Mouse (Mus musculus) olfactory bulb, adult 2 months (tissue): ENCODE measurements at regions not wholly inside any gene's neighbourhood (a gene's known extent, or its start where the extent isn't known, plus 50 kb on each side); places are given as distances from the start of the nearest gene placed in this dataset.

ENCODE experiments used
- H3K27ac ChIP-seq: fragments of 200-500 bp; 2 replicates; pipeline ENCODE4 v1.5.1; 2012; ENCODE audit warnings: low read depth, low read length; ENCODE audit not compliant: insufficient read depth
- H3K4me1 ChIP-seq: fragments of 200-500 bp; 2 replicates; pipeline ENCODE4 v1.6.1; 2012; ENCODE audit warnings: low read length; ENCODE audit not compliant: control insufficient read depth, insufficient read depth
- H3K4me3 ChIP-seq: fragments of 200-500 bp; 2 replicates; pipeline ENCODE4 v1.5.1; 2012; ENCODE audit warnings: mild to moderate bottlenecking, low read depth, low read length, moderate library complexity; ENCODE audit not compliant: insufficient read depth
- CTCF ChIP-seq: fragments of 200-500 bp; IDR thresholded peaks from 2 replicates; pipeline ENCODE4 v1.5.1; 2012; ENCODE audit warnings: low read depth, mild to moderate bottlenecking, low read length, moderate library complexity; ENCODE audit not compliant: insufficient read depth
- POLR2A ChIP-seq: fragments of 200-500 bp; IDR thresholded peaks from 2 replicates; pipeline ENCODE4 v1.6.1; 2012; ENCODE audit warnings: mild to moderate bottlenecking, low read depth, low read length, moderate library complexity; ENCODE audit not compliant: insufficient read depth
- WGBS: fragments of 180-500 bp; shearing (Covaris S2); methylation state at CpG from one replicate; pipeline ENCODE4 v1.1.7; 2018; 5-methylcytosine and 5-hydroxymethylcytosine counted together

GRCm38 (mm10) chr7:125313604-125314003 lies 130.9 kb upstream of the Kdm8 start:
- Histone ChIP-seq H3K27ac (no peak overlapping the region), H3K4me1 (no peaks in the 10 kb centered on the region), H3K4me3 (no peak overlapping the region)
- no peak for TF ChIP-seq CTCF
- no peak for TF ChIP-seq POLR2A
- WGBS: 87% methylated on average over 3 of the region's 3 CpGs

GRCm38 (mm10) chr7:125334769-125335168 lies 109.7 kb upstream of the Kdm8 start:
- H3K4me1 ChIP-seq: peaks cover 12% of the 10 kb centered on the region
- no peak overlapping the region for H3K4me3 ChIP-seq
- H3K27ac ChIP-seq: no peak overlapping the region
- WGBS: 70% methylated on average over 2 of the region's 2 CpGs
- no peak for TF ChIP-seq POLR2A

- TF ChIP-seq POLR2A (no peak), CTCF (no peak)
- WGBS: 52% methylated on average over 3 of the region's 3 CpGs
- Histone ChIP-seq H3K4me1 (peaks cover 12% of the 10 kb centered on the region), H3K27ac (no peak overlapping the region), H3K4me3 (no peak overlapping the region)
These were observed 108.8 kb upstream of the Kdm8 start for GRCm38 (mm10) chr7:125335586-125336165.

- Histone ChIP-seq H3K4me3 (no peak overlapping the region), H3K4me1 (peaks cover 12% of the 10 kb centered on the region), H3K27ac (no peak overlapping the region)
- TF ChIP-seq CTCF: no peak
- TF ChIP-seq POLR2A: no peak
- WGBS: 39% methylated on average over 3 of the region's 3 CpGs
These were observed 107.7 kb upstream of the Kdm8 start for GRCm38 (mm10) chr7:125336826-125337225.

- Histone ChIP-seq H3K27ac (no peak overlapping the region), H3K4me3 (no peak overlapping the region), H3K4me1 (peaks cover 12% of the 10 kb centered on the region)
- 82% methylated on average over 6 of the region's 6 CpGs for WGBS
- TF ChIP-seq POLR2A (no peak), CTCF (no peak)
These were observed 106.2 kb upstream of the Kdm8 start for GRCm38 (mm10) chr7:125338177-125338751.

GRCm38 (mm10) chr7:125340326-125340905 lies 104.1 kb upstream of the Kdm8 start:
- no peak overlapping the region for H3K27ac ChIP-seq

GRCm38 (mm10) chr7:125349606-125350005 lies 94.9 kb upstream of the Kdm8 start:
- H3K4me3 ChIP-seq: no peak overlapping the region
- WGBS: 80% methylated on average over 3 of the region's 3 CpGs
- H3K4me1 ChIP-seq: no peaks in the 10 kb centered on the region
- no peak overlapping the region for H3K27ac ChIP-seq
- TF ChIP-seq POLR2A (no peak), CTCF (no peak)

More at GRCm38 (mm10) chr7:125340326-125340905, 104.1 kb upstream of the Kdm8 start:
- TF ChIP-seq CTCF (no peak), POLR2A (no peak)
- WGBS: 83% methylated on average over 14 of the region's 14 CpGs
- Histone ChIP-seq H3K4me3 (no peak overlapping the region), H3K4me1 (peaks cover 12% of the 10 kb centered on the region)

- H3K4me1 ChIP-seq: no peaks in the 10 kb centered on the region
- WGBS: 100% methylated on average over 1 of the region's 1 CpGs
- no peak overlapping the region for H3K27ac ChIP-seq
- TF ChIP-seq POLR2A (no peak), CTCF (no peak)
- no peak overlapping the region for H3K4me3 ChIP-seq
These were observed 90.3 kb upstream of the Kdm8 start for GRCm38 (mm10) chr7:125354211-125354610.

GRCm38 (mm10) chr7:125354956-125355355 lies 89.5 kb upstream of the Kdm8 start:
- TF ChIP-seq POLR2A (no peak), CTCF (no peak)
- H3K4me3 ChIP-seq: no peak overlapping the region
- WGBS: 50% methylated on average over 10 of the region's 10 CpGs

More at GRCm38 (mm10) chr7:125354956-125355355, 89.5 kb upstream of the Kdm8 start:
- Histone ChIP-seq H3K27ac (no peak overlapping the region), H3K4me1 (no peaks in the 10 kb centered on the region)
